Mouse (Mus musculus): Measurements from ENCODE around the gene Edem1. TPM values are rescaled to one million over a fixed set of nuclear protein-coding genes. Genes with fewer than 3 reads are reported as not detected.

Edem1 gene
- polyA plus RNA-seq, 1 experiment, result 64.3 TPM

GRCm38 (mm10) chr6:108807446-108807845 is 21.0 kb upstream of the Edem1 start:
- no peak overlapping the region for H3K27ac ChIP-seq (ENCODE audit: insufficient read depth, low read length)
- no peaks in the 10 kb centered on the region for H3K27me3 ChIP-seq (ENCODE audit: control insufficient read depth, insufficient read depth, low read length, poor library complexity, severe bottlenecking)
- H3K9me3 ChIP-seq (replicated peaks; ENCODE audit: control insufficient read depth, insufficient read depth, low read length, poor library complexity, severe bottlenecking), result no peaks in the 10 kb centered on the region
- no peak overlapping the region for H3K4me3 ChIP-seq (ENCODE audit: low read depth, low read length)
- H3K9ac ChIP-seq (ENCODE audit: low read depth, poor library complexity, severe bottlenecking), result no peak overlapping the region
- no peak for TF ChIP-seq POLR2A (IDR thresholded peaks at IDR 0.05; ENCODE audit: insufficient read depth, low read length)
- TF ChIP-seq EP300 (IDR thresholded peaks at IDR 0.05; ENCODE audit: insufficient read depth, low read depth, low read length), result no peak
- no peak for TF ChIP-seq CTCF (IDR thresholded peaks at IDR 0.05; ENCODE audit: low read depth, low read length)
- H3K36me3 ChIP-seq (ENCODE audit: control insufficient read depth, insufficient read depth, low read length, poor library complexity, severe bottlenecking), result no peaks in the 10 kb centered on the region
- H3K4me1 ChIP-seq (ENCODE audit: control insufficient read depth, insufficient read depth, low read length), result no peaks in the 10 kb centered on the region

- H3K27me3 ChIP-seq (ENCODE audit: control insufficient read depth, insufficient read depth, low read length, poor library complexity, severe bottlenecking), result no peaks in the 10 kb centered on the region
- H3K4me3 ChIP-seq (ENCODE audit: low read depth, low read length), result no peak overlapping the region
- no peaks in the 10 kb centered on the region for H3K36me3 ChIP-seq (ENCODE audit: control insufficient read depth, insufficient read depth, low read length, poor library complexity, severe bottlenecking)
- TF ChIP-seq EP300 (IDR thresholded peaks at IDR 0.05; ENCODE audit: insufficient read depth, low read depth, low read length), result no peak
- TF ChIP-seq CTCF (IDR thresholded peaks at IDR 0.05; ENCODE audit: low read depth, low read length), result no peak
- TF ChIP-seq POLR2A (IDR thresholded peaks at IDR 0.05; ENCODE audit: insufficient read depth, low read length), result no peak
- H3K9ac ChIP-seq (ENCODE audit: low read depth, poor library complexity, severe bottlenecking), result no peak overlapping the region
- H3K9me3 ChIP-seq (replicated peaks; ENCODE audit: control insufficient read depth, insufficient read depth, low read length, poor library complexity, severe bottlenecking), result no peaks in the 10 kb centered on the region
- no peaks in the 10 kb centered on the region for H3K4me1 ChIP-seq (ENCODE audit: control insufficient read depth, insufficient read depth, low read length)
- no peak overlapping the region for H3K27ac ChIP-seq (ENCODE audit: insufficient read depth, low read length)
Measured at GRCm38 (mm10) chr6:108808786-108809185, 19.7 kb upstream of the Edem1 start.

- no peak overlapping the region for H3K27ac ChIP-seq (ENCODE audit: insufficient read depth, low read length)
- no peaks in the 10 kb centered on the region for H3K27me3 ChIP-seq (ENCODE audit: control insufficient read depth, insufficient read depth, low read length, poor library complexity, severe bottlenecking)
- TF ChIP-seq POLR2A (IDR thresholded peaks at IDR 0.05; ENCODE audit: insufficient read depth, low read length), result no peak
- no peak for TF ChIP-seq CTCF (IDR thresholded peaks at IDR 0.05; ENCODE audit: low read depth, low read length)
- no peak for TF ChIP-seq EP300 (IDR thresholded peaks at IDR 0.05; ENCODE audit: insufficient read depth, low read depth, low read length)
- no peaks in the 10 kb centered on the region for H3K4me1 ChIP-seq (ENCODE audit: control insufficient read depth, insufficient read depth, low read length)
- H3K4me3 ChIP-seq (ENCODE audit: low read depth, low read length), result no peak overlapping the region
- H3K36me3 ChIP-seq (ENCODE audit: control insufficient read depth, insufficient read depth, low read length, poor library complexity, severe bottlenecking), result no peaks in the 10 kb centered on the region
- H3K9me3 ChIP-seq (replicated peaks; ENCODE audit: control insufficient read depth, insufficient read depth, low read length, poor library complexity, severe bottlenecking), result no peaks in the 10 kb centered on the region
- no peak overlapping the region for H3K9ac ChIP-seq (ENCODE audit: low read depth, poor library complexity, severe bottlenecking)
Measured at GRCm38 (mm10) chr6:108810237-108810636, 18.2 kb upstream of the Edem1 start.

GRCm38 (mm10) chr6:108812134-108812533 is 16.3 kb upstream of the Edem1 start:
- no peak for TF ChIP-seq CTCF (IDR thresholded peaks at IDR 0.05; ENCODE audit: low read depth, low read length)
- TF ChIP-seq EP300 (IDR thresholded peaks at IDR 0.05; ENCODE audit: insufficient read depth, low read depth, low read length), result no peak
- TF ChIP-seq POLR2A (IDR thresholded peaks at IDR 0.05; ENCODE audit: insufficient read depth, low read length), result no peak
- H3K36me3 ChIP-seq (ENCODE audit: control insufficient read depth, insufficient read depth, low read length, poor library complexity, severe bottlenecking), result no peaks in the 10 kb centered on the region

GRCm38 (mm10) chr6:108817510-108817909 is 10.9 kb upstream of the Edem1 start:
- Histone ChIP-seq H3K36me3 (ENCODE audit: control insufficient read depth, insufficient read depth, low read length, poor library complexity, severe bottlenecking) (peaks cover 8% of the 10 kb centered on the region), H3K27ac (ENCODE audit: insufficient read depth, low read length) (no peak overlapping the region), H3K9me3 (replicated peaks; ENCODE audit: control insufficient read depth, insufficient read depth, low read length, poor library complexity, severe bottlenecking) (no peaks in the 10 kb centered on the region), H3K9ac (ENCODE audit: low read depth, poor library complexity, severe bottlenecking) (no peak overlapping the region), H3K27me3 (ENCODE audit: control insufficient read depth, insufficient read depth, low read length, poor library complexity, severe bottlenecking) (no peaks in the 10 kb centered on the region), H3K4me1 (ENCODE audit: control insufficient read depth, insufficient read depth, low read length) (no peaks in the 10 kb centered on the region), H3K4me3 (ENCODE audit: low read depth, low read length) (no peak overlapping the region)
- no peak for TF ChIP-seq EP300 (IDR thresholded peaks at IDR 0.05; ENCODE audit: insufficient read depth, low read depth, low read length)
- TF ChIP-seq POLR2A (IDR thresholded peaks at IDR 0.05; ENCODE audit: insufficient read depth, low read length), result no peak
- no peak for TF ChIP-seq CTCF (IDR thresholded peaks at IDR 0.05; ENCODE audit: low read depth, low read length)

More at GRCm38 (mm10) chr6:108812134-108812533, 16.3 kb upstream of the Edem1 start:
- H3K4me1 ChIP-seq (ENCODE audit: control insufficient read depth, insufficient read depth, low read length), result no peaks in the 10 kb centered on the region
- no peak overlapping the region for H3K27ac ChIP-seq (ENCODE audit: insufficient read depth, low read length)
- H3K4me3 ChIP-seq (ENCODE audit: low read depth, low read length), result no peak overlapping the region
- H3K9ac ChIP-seq (ENCODE audit: low read depth, poor library complexity, severe bottlenecking), result no peak overlapping the region
- H3K9me3 ChIP-seq (replicated peaks; ENCODE audit: control insufficient read depth, insufficient read depth, low read length, poor library complexity, severe bottlenecking), result no peaks in the 10 kb centered on the region
- no peaks in the 10 kb centered on the region for H3K27me3 ChIP-seq (ENCODE audit: control insufficient read depth, insufficient read depth, low read length, poor library complexity, severe bottlenecking)

DNA sequence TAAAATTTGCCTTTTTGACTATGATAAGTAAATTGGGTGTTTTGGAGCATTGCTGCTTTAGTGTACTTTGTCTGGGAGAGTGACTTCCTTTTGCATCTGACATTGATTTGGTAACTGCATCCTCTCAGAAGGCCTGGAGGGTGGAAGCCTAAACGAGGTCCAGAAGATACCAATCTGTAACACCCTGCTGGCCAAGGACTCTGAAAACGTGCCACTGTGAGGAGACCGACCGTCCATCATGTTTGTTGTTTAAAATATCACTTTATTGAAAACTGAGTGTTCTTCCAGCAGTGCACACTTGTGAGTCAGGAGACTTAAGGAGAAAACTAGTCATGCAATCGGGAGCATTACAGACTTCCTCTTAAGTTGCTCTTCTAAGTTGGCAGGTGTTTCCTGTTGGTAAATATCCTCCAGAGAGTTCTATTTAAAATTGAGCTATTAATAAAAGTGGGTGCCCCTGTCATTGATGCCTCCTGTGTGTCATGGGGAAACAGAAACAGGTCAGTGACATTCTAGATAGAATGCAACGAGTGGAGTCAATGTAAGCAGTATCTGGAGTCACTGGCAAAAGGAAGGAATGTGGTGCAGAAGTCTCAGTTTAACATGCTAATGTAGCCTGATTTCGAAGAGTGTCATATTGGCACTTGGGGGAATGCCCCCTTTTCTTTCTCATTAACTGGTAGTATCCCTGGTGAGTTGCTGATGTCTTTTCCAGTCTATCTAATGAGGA is 3.5 kb upstream of the Edem1 start:
- TF ChIP-seq POLR2A (IDR thresholded peaks at IDR 0.05; ENCODE audit: insufficient read depth, low read length) (no peak), EP300 (IDR thresholded peaks at IDR 0.05; ENCODE audit: insufficient read depth, low read depth, low read length) (no peak), CTCF (IDR thresholded peaks at IDR 0.05; ENCODE audit: low read depth, low read length) (no peak)
- Histone ChIP-seq H3K4me3 (ENCODE audit: low read depth, low read length) (no peak overlapping the region), H3K4me1 (ENCODE audit: control insufficient read depth, insufficient read depth, low read length) (no peaks in the 10 kb centered on the region), H3K9ac (ENCODE audit: low read depth, poor library complexity, severe bottlenecking) (no peak overlapping the region), H3K9me3 (replicated peaks; ENCODE audit: control insufficient read depth, insufficient read depth, low read length, poor library complexity, severe bottlenecking) (no peaks in the 10 kb centered on the region), H3K27ac (ENCODE audit: insufficient read depth, low read length) (no peak overlapping the region), H3K27me3 (ENCODE audit: control insufficient read depth, insufficient read depth, low read length, poor library complexity, severe bottlenecking) (no peaks in the 10 kb centered on the region), H3K36me3 (ENCODE audit: control insufficient read depth, insufficient read depth, low read length, poor library complexity, severe bottlenecking) (peaks cover 4% of the 10 kb centered on the region)

All from ES-Bruce4 (cell line).